Comparison of ENCODE assay signal across 8 mouse cellular contexts in the genomic region with DNA sequence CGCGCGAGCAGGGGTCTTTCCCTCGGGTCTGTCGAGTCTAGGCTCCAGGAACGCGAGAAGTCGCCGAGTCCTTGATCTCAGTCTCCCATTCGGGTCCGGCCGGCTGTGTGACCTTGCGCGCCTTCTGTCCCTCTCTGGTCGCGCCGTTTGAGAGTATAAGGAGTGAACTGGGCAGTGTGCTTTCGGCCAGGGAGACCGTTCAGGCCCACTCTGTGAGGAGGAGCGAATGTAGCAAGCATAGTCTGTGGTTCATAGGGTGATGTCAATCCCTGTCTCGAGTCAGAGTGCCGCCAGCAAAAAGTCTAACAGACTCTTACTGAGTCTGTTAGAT. TPM values are rescaled to one million over a fixed set of nuclear protein-coding genes. Genes with fewer than 3 reads are reported as not detected.
DNase-seq lines count a peak whose midpoint lies in the region; ATAC-seq lines count a peak whose summit lies in the region.

No protein-coding gene starts in this region.

- peak overlapping the region; percentile 81 for H3K4me2 ChIP-seq in kidney, embryonic 16.5 days (replicated peaks; ENCODE audit: low read depth, low read length)
- peak overlapping the region; percentile 73 for H3K4me2 ChIP-seq in hindbrain, embryonic 16.5 days (ENCODE audit: low read length)
- H3K4me2 ChIP-seq in midbrain, embryonic 15.5 days: peak overlapping the region; percentile 63

- no peaks in the 10 kb centered on the region for H3K9me3 ChIP-seq in kidney, embryonic 16.5 days (ENCODE audit: low read length)
- H3K9me3 ChIP-seq in embryonic facial prominence, embryonic 10.5 days: no peaks in the 10 kb centered on the region
- no peaks in the 10 kb centered on the region for H3K9me3 ChIP-seq in hindbrain, embryonic 16.5 days (ENCODE audit: control insufficient read depth, low read length)
- H3K9me3 ChIP-seq in midbrain, embryonic 15.5 days: no peaks in the 10 kb centered on the region

- peak overlapping the region; percentile 90 for H3K4me3 ChIP-seq in kidney, embryonic 16.5 days (ENCODE audit: low read length)
- peak overlapping the region; percentile 95 for H3K4me3 ChIP-seq in embryonic facial prominence, embryonic 10.5 days
- H3K4me3 ChIP-seq in hindbrain, embryonic 16.5 days (ENCODE audit: low read length): peak overlapping the region; percentile 70
- peak overlapping the region; percentile 75 for H3K4me3 ChIP-seq in midbrain, embryonic 15.5 days

- peak overlapping the region; percentile 91 for H3K27ac ChIP-seq in kidney, embryonic 16.5 days (ENCODE audit: low read length)
- peak overlapping the region; percentile 99 for H3K27ac ChIP-seq in embryonic facial prominence, embryonic 10.5 days (replicated peaks)
- peak overlapping the region; percentile 94 for H3K27ac ChIP-seq in hindbrain, embryonic 16.5 days (ENCODE audit: low read depth, low read length)
- H3K27ac ChIP-seq in midbrain, embryonic 15.5 days: peak overlapping the region; percentile 94

- peak; percentile 21; the same call in 1 of the 2 replicates for ATAC-seq in kidney, embryonic 16.5 days (ENCODE audit: low FRiP score, low TSS enrichment)
- ATAC-seq in hindbrain, embryonic 16.5 days: no peak; the same call in 1 of the 2 replicates
- peak; percentile 24 for ATAC-seq in midbrain, embryonic 15.5 days (replicated peaks)

- H3K9ac ChIP-seq in kidney, embryonic 16.5 days (replicated peaks; ENCODE audit: low read length): peak overlapping the region; percentile 94
- peak overlapping the region; percentile 90 for H3K9ac ChIP-seq in hindbrain, embryonic 16.5 days (ENCODE audit: low read depth, low read length)
- peak overlapping the region; percentile 77 for H3K9ac ChIP-seq in midbrain, embryonic 15.5 days

- WGBS in kidney, embryonic 16.5 days: 0% methylated on average over 22 of the region's 22 CpGs
- under 1% methylated on average over 22 of the region's 22 CpGs for WGBS in embryonic facial prominence, embryonic 10.5 days
- 0% methylated on average over 22 of the region's 22 CpGs for WGBS in hindbrain, embryonic 16.5 days
- WGBS in midbrain, embryonic 15.5 days: under 1% methylated on average over 22 of the region's 22 CpGs

- H3K36me3 ChIP-seq in kidney, embryonic 16.5 days (ENCODE audit: insufficient read depth, low read length): no peaks in the 10 kb centered on the region; the same call in 1 of the 2 replicates
- H3K36me3 ChIP-seq in embryonic facial prominence, embryonic 10.5 days (replicated peaks): peaks cover 19% of the 10 kb centered on the region
- peaks cover 3% of the 10 kb centered on the region; the same call in 1 of the 2 replicates for H3K36me3 ChIP-seq in hindbrain, embryonic 16.5 days (ENCODE audit: control insufficient read depth, insufficient read depth, low read length)
- no peaks in the 10 kb centered on the region for H3K36me3 ChIP-seq in midbrain, embryonic 15.5 days (replicated peaks)

- H3K27me3 ChIP-seq in kidney, embryonic 16.5 days (ENCODE audit: insufficient read depth, low read length): no peaks in the 10 kb centered on the region
- no peaks in the 10 kb centered on the region for H3K27me3 ChIP-seq in embryonic facial prominence, embryonic 10.5 days (replicated peaks; ENCODE audit: low read depth, poor library complexity, severe bottlenecking)
- H3K27me3 ChIP-seq in hindbrain, embryonic 16.5 days (replicated peaks; ENCODE audit: control insufficient read depth, insufficient read depth, low read length): no peaks in the 10 kb centered on the region
- H3K27me3 ChIP-seq in midbrain, embryonic 15.5 days (replicated peaks): no peaks in the 10 kb centered on the region

- peaks cover 23% of the 10 kb centered on the region for H3K4me1 ChIP-seq in kidney, embryonic 16.5 days (ENCODE audit: insufficient read depth, low read length)
- H3K4me1 ChIP-seq in embryonic facial prominence, embryonic 10.5 days: peaks cover 44% of the 10 kb centered on the region
- H3K4me1 ChIP-seq in hindbrain, embryonic 16.5 days (ENCODE audit: control insufficient read depth, insufficient read depth, low read depth, low read length): peaks cover 25% of the 10 kb centered on the region
- peaks cover 37% of the 10 kb centered on the region for H3K4me1 ChIP-seq in midbrain, embryonic 15.5 days

- no peak for DNase-seq in kidney, postnatal 14 days
- no peak for DNase-seq in embryonic facial prominence, embryonic 10.5 days (ENCODE audit: low spot score)
- no peak for DNase-seq in adrenal gland, postnatal 14 days
- DNase-seq in retina, postnatal 1 day: no peak
- no peak for DNase-seq in adrenal gland, adult 18-20 months (ENCODE audit: low spot score in 2 of 2)

RNA-seq across cellular contexts. Expression of gene Mrps5, which starts 0.5 kb away (rescaled TPM):
- polyA plus RNA-seq in kidney, embryonic 16.5 days (2015; fragmentation: Nextera tagmentation; extraction: Ambion mirVana): 147 and 148 TPM in 2 replicates
- 171 and 177 TPM in 2 replicates for polyA plus RNA-seq in embryonic facial prominence, embryonic 10.5 days (2016; fragmentation: Nextera tagmentation; extraction: Ambion mirVana)
- 126 and 133 TPM in 2 replicates for polyA plus RNA-seq in hindbrain, embryonic 16.5 days (2015; fragmentation: Nextera tagmentation; extraction: Ambion mirVana)
- 145 and 151 TPM in 2 replicates for polyA plus RNA-seq in midbrain, embryonic 15.5 days (2015; fragmentation: Nextera tagmentation; extraction: Ambion mirVana)
- 131 and 139 TPM in 2 replicates for total RNA-seq in adrenal gland, postnatal 14 days (2021)
- total RNA-seq in adrenal gland, adult 18-20 months (2021): 100 to 1,000 TPM; 108 to 114 TPM

RNA-seq across cellular contexts. Expression of gene Zfp661, which starts 0.6 kb away (rescaled TPM):
- 5.1 and 5.6 TPM in 2 replicates for polyA plus RNA-seq in kidney, embryonic 16.5 days (2015; fragmentation: Nextera tagmentation; extraction: Ambion mirVana)
- 7.8 TPM in 2 replicates for polyA plus RNA-seq in embryonic facial prominence, embryonic 10.5 days (2016; fragmentation: Nextera tagmentation; extraction: Ambion mirVana)
- 6.3 and 6.4 TPM in 2 replicates for polyA plus RNA-seq in hindbrain, embryonic 16.5 days (2015; fragmentation: Nextera tagmentation; extraction: Ambion mirVana)
- 8.0 and 8.4 TPM in 2 replicates for polyA plus RNA-seq in midbrain, embryonic 15.5 days (2015; fragmentation: Nextera tagmentation; extraction: Ambion mirVana)
- 2.8 and 4.1 TPM in 2 replicates for total RNA-seq in adrenal gland, postnatal 14 days (2021)
- total RNA-seq in adrenal gland, adult 18-20 months (2021): 1 to 10 TPM; 2.6 to 3.5 TPM

RNA-seq across cellular contexts. Expression of gene Prom2, which starts 46.2 kb away (rescaled TPM):
- polyA plus RNA-seq in kidney, embryonic 16.5 days (2015; fragmentation: Nextera tagmentation; extraction: Ambion mirVana): 2.7 and 3.0 TPM in 2 replicates
- 3.0 and 3.3 TPM in 2 replicates for polyA plus RNA-seq in embryonic facial prominence, embryonic 10.5 days (2016; fragmentation: Nextera tagmentation; extraction: Ambion mirVana)
- polyA plus RNA-seq in hindbrain, embryonic 16.5 days (2015; fragmentation: Nextera tagmentation; extraction: Ambion mirVana): 0.05 and 0.06 TPM in 2 replicates
- polyA plus RNA-seq in midbrain, embryonic 15.5 days (2015; fragmentation: Nextera tagmentation; extraction: Ambion mirVana): 0.06 and 0.14 TPM in 2 replicates
- total RNA-seq in adrenal gland, postnatal 14 days (2021): 0.19 and 0.26 TPM in 2 replicates
- under 1 TPM; 0.46 to 0.70 TPM for total RNA-seq in adrenal gland, adult 18-20 months (2021)
